Mouse (Mus musculus) stomach, postnatal 0 days (tissue): ENCODE measurements at regions not wholly inside any gene's neighbourhood (a gene's known extent, or its start where the extent isn't known, plus 50 kb on each side); places are given as distances from the start of the nearest gene placed in this dataset.

Experiments used
- CTCF ChIP-seq: IDR thresholded peaks from 2 replicates; pipeline ENCODE4 v1.5.1; 2016; ENCODE audit warnings: antibody characterized with exemption, low read depth, mild to moderate bottlenecking, moderate library complexity
- EP300 ChIP-seq: optimal IDR thresholded peaks from 2 replicates; pipeline ENCODE3; 2016; ENCODE audit warnings: antibody characterized with exemption

GRCm38 (mm10) chr14:106491389-106491788 lies 385.4 kb downstream of the Trim52 start:
- TF ChIP-seq CTCF = no peak
- TF ChIP-seq EP300 = no peak
